Mouse (Mus musculus) thymus, postnatal 0 days (tissue): ENCODE measurements around the gene Tas2r143. TPM values are rescaled to one million over a fixed set of nuclear protein-coding genes. Genes with fewer than 3 reads are reported as not detected.

Experiments
- DNase-seq: peaks from one replicate; pipeline ENCODE4 v3.0.0-alpha.2; 2015; ENCODE audit warnings: low spot score
- polyA plus RNA-seq: library from polyadenylated mRNA; unstranded; fragments of >200 nt; fragmentation: Nextera tagmentation; extraction: Ambion mirVana; gene quantifications from 2 replicates; pipeline ENCODE4 v1.2.1, GENCODE M21; 2015

Tas2r143 gene
- polyA plus RNA-seq, 1 experiment from 2014 or later: not detected

- no peak for DNase-seq
Observed at GRCm38 (mm10) chr6:42365215-42365614, 34.8 kb upstream of the Tas2r143 start.

GRCm38 (mm10) chr6:42369870-42370269, 30.2 kb upstream of the Tas2r143 start:
- no peak for DNase-seq

- no peak for DNase-seq
Observed at GRCm38 (mm10) chr6:42370630-42371363, 29.2 kb upstream of the Tas2r143 start.

- no peak for DNase-seq
Observed at GRCm38 (mm10) chr6:42372001-42372400, 28.0 kb upstream of the Tas2r143 start.

DNA sequence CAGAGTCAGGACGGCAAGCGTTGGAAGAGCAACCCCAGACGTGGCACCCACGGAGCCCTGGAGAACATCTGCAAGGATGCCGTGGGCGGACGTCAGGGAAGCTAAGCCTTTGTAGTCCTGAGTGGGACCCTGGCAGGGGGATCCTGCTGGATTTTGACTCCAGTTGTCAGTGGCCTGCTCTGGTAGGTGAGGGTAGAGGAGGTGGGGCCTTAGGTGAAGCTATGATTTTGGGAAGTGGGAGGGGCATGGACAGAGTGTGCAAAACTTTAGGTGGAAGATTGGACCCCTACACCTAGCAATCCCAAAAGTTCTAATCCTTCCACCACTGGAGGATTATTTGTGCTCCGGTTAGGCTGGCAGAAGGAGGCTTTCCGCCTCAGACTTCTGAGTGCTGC, 27.6 kb upstream of the Tas2r143 start:
- DNase-seq: no peak

DNA sequence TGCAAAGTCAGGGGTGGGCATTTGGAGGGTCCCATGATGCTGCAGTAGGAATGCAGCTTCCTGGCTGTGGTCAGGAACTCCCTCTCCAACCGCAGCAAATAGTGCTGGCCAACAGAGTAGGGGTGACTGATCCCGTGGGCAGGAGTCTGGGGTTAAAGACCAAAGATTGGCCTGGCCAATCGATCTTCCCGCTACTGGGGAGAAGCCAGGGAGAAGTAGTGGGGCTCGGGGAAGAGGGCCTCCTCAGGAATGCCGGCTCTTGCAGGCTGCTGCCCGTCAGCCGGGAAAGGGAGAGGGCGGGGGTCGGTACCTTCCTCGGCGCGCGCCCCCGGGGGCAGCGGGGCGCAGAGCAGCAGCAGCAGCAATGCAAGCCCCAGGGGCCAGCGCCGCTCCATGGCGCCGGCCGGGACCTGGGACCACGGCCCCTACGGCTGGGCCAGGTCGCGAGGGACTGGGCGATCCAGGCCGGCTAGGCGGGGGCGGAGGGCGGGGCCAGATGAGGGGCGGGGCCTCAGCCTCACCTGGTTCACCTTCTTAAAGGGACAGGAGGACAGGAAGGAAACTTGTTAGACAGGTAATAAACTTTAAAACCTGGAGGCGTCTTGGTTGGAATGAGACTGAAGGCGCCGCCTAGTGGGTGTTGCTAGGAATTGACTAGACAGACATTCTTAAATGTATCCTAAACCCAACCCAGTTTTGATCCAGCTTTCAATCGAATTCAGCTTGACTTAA, 27.1 kb upstream of the Tas2r143 start, which contains the start of gene Epha1:
TSS of gene Epha1 (minus strand) at position 453 of the 732 bp plus-strand sequence.
- peak; percentile 73 for DNase-seq

DNA sequence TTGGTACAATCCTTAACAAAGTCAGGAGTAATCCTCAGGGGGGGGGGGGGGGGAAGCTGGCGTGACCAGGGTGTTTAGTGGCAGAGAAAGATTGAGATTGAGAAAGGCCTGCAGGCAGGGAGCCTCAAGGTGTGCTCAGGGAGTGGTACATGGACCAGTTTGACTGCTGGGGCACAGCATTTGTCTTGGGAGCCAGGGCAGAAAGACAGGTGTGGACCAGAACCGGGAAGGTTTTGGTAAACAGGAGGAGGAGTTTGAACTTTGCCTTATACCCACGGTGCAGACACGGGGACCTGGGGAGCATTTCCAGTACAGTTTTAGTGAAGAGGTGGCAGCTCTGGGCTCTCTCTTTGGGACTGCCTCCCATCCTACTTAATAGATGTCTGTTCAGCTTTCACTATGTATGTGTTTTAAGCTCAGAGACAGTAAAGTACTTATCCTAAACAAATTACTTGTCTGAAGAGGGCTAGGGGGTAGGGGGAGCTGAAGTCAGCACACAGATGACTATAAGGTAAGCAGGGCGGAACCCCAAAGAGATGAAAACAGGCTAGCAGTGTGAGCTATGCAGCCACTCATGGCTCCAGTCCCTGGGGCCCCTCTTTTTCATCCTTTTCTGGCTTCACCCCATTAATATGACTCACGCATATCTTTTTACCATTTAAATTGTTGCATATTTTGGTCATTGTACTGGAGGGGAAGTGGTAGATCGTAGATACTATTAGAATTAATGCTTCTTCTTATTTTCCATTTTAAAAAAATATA, 26.2 kb upstream of the Tas2r143 start:
- no peak for DNase-seq

- no peak for DNase-seq
Observed at GRCm38 (mm10) chr6:42374701-42375100, 25.3 kb upstream of the Tas2r143 start.

DNA sequence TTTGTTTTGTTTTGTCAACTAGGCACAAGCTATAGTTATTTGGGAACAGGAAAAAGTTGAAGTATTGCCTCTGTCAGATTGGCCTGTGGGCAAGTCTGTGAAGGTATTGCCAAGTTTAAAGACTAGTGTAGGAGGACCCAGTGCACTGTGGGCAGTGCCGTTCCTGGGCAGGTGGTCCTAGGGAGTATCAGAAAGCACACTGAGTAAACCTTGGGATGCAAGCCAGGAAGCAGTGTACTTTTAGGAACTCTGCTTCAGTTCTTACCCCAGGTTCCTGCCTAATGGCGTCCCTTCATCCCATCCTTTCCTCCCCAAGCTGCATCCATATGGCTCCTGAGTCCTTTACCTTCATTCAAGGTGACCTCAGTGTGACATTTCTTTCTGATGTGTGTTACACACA, 24.9 kb upstream of the Tas2r143 start:
- no peak for DNase-seq

GRCm38 (mm10) chr6:42376016-42376415, 24.0 kb upstream of the Tas2r143 start:
- no peak for DNase-seq

DNA sequence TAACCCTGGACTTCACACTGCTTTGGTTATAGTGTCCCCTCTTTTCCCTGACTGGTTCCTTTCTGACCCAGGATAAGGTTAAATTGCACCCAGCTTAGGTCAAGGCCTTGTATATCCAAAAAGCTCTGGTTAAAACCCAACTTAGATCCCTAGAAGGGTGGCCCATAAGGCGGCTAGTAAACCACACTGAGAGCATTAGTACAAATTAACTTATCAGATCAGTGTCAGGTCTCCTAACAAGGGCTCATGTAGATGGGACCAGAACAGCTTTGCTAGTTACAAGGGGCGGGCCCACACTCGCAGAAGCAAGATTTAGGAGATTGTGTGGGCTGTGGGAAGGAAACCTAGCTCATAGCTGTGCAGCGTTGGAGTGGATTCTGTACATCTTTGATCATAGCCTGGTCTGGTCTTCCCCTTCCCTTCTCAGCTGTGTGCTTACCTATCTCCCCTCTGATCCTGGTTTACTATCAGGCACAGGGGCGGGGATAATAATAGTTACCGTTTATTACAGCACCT, 23.5 kb upstream of the Tas2r143 start:
- DNase-seq: no peak

- DNase-seq: no peak
Observed at GRCm38 (mm10) chr6:42377280-42377679, 22.8 kb upstream of the Tas2r143 start.

- DNase-seq: no peak
Observed at GRCm38 (mm10) chr6:42379551-42379950, 20.5 kb upstream of the Tas2r143 start.

DNA sequence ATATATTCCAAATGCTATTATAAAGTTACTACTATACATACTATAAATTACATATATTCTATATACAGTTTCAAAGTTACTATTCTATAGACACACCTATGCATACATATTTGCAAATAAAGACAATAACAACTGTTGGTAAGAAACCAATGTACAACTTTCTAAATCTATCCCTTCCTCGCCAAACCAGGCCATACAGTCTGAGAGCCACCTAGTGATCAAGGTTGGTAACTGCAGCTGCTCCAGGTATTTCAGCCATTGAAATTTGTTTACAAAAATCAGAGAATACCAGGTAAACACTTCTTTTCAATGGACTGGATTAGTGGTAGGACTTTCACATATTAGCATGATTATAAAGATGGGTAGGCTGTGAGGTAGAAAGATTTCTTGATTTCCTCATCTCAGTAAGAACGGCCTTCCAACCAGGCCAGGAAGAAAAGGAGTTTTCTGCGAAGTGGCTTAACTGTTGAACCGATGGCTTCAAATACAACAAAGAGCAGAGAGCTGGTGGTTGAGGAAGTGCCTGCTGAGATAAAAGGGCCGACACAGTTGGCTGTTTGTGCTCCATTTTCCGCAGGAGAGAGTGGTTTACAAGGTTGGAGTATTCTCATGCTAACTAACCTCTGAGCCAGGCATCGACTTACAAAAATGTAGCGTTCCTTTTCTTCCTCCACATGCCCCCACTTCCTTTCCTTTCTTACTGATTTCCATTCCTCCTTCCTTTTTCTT, 19.5 kb upstream of the Tas2r143 start:
- DNase-seq: peak; percentile 70

DNA sequence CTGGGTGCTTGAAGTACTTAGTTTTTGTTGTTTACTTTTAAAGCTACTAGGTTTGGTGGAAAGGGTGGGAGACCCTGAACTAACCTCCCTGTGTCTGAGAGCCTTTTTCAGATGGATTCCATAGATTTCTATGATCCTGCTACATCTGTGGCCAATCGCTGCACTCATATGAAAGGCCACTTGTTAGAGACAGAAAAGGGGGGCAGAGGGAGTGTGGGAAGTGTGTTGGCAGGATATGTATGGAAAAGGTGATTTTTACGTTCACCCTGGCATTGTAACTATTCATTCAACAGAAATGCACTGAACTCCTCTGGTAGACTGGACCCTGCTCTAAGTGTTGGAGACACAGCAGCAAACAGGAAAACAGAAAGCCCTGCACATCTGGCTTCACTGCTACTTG, 18.8 kb upstream of the Tas2r143 start:
- no peak for DNase-seq

DNA sequence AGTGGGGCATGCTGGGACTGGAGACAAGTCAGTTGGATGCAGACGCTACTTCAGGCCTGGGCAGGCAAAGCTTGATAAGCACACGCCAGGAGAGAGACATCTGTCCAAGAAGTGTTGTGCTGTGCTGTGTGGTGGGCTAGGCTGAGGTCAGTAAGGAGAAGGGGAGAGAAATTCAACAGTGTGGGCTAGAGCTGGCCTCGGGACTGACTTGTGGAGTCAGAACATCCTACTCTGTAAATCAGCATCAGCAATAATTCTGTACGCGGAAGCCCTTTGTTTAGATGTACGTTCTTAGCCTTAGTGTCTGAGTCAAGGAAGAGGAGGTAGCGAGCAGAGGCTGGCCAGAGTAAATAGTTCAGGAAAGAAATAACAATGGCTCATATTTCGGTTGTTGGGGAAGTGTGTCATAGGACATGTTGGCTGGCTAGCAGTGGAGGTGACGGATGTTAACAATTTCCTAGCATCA, 18.1 kb upstream of the Tas2r143 start:
- DNase-seq: no peak

GRCm38 (mm10) chr6:42383360-42383759, 16.7 kb upstream of the Tas2r143 start:
- DNase-seq: no peak

DNA sequence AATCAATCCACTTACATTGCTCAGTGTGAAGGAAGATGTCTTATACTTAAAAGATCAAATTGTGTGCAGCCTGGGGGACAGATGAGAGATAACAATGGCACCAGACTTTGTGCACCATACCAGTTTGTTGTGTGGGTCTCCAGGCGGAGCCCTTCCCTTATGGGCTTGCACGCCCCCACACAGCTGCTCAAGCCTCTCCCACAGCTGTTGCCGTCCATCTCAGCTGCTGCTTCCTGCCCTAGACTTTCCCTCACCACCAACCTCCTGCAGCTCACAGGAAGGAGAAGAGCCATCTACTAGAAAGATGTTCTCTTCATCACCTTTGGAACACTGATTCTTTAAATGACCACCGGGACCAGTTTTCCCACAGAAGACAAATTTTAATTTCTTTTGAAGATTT, 14.4 kb upstream of the Tas2r143 start:
- DNase-seq: peak; percentile 65

GRCm38 (mm10) chr6:42391796-42392330, 8.2 kb upstream of the Tas2r143 start:
- DNase-seq: no peak

GRCm38 (mm10) chr6:42395960-42396809, 3.9 kb upstream of the Tas2r143 start:
- no peak for DNase-seq
